In the genomic region with DNA sequence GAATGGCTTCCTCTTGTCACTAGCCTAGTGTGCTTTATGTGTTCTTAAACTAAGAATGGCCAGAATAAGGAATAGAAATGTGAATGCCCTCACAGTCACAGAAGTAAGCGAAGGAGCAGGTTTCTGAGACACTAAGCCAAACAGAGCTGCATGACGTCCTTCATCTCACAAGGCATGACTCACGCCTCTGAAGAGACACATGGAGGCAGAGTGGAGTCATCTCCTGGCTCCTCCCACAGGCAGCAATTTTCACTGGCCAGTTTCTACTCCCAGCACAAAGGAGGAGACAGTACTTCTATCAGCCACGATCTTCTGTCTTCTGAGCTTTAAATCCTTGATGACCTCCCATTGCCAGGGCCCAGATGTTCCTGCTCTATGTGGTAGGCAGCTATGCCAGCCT, we compare ENCODE assay signal across 23 mouse cellular contexts.
DNase-seq lines count a peak whose midpoint lies in the region; ATAC-seq and TF ChIP-seq lines count a peak whose summit lies in the region.
"Had no signal": no experiment of that assay in that cellular context is flagged by ENCODE, and none has a peak within 500 bp of the region (broad histone marks: within the 10 kb centered on the region; RNA-seq: fewer than 3 reads in every experiment).

No protein-coding gene starts in this region.

- H3K27me3 ChIP-seq in forebrain, embryonic 10.5 days (ENCODE audit: poor library complexity, severe bottlenecking) = no peaks in the 10 kb centered on the region
- H3K27me3 ChIP-seq in forebrain, embryonic 14.5 days (replicated peaks; ENCODE audit: control insufficient read depth, insufficient read depth, low read length) = no peaks in the 10 kb centered on the region
- no peaks in the 10 kb centered on the region for H3K27me3 ChIP-seq in midbrain, embryonic 11.5 days (ENCODE audit: control insufficient read depth, insufficient read depth, low read length)
- H3K27me3 ChIP-seq in midbrain, embryonic 14.5 days (ENCODE audit: control insufficient read depth, insufficient read depth, low read length) = no peaks in the 10 kb centered on the region
- H3K27me3 ChIP-seq: embryonic facial prominence, embryonic 13.5 days; heart, embryonic 15.5 days; limb, embryonic 13.5 days; liver, embryonic 13.5 days; neural tube, embryonic 12.5 days; stomach, embryonic 15.5 days had no signal

- no peaks in the 10 kb centered on the region for H3K9me3 ChIP-seq in forebrain, embryonic 10.5 days
- no peaks in the 10 kb centered on the region for H3K9me3 ChIP-seq in forebrain, embryonic 14.5 days (replicated peaks; ENCODE audit: control insufficient read depth, low read length)
- H3K9me3 ChIP-seq in midbrain, embryonic 11.5 days (ENCODE audit: control insufficient read depth, low read length) = no peaks in the 10 kb centered on the region
- H3K9me3 ChIP-seq in midbrain, embryonic 14.5 days (ENCODE audit: control insufficient read depth, low read length) = no peaks in the 10 kb centered on the region
- H3K9me3 ChIP-seq: embryonic facial prominence, embryonic 13.5 days; heart, embryonic 15.5 days; limb, embryonic 13.5 days; liver, embryonic 13.5 days; neural tube, embryonic 12.5 days; stomach, embryonic 15.5 days had no signal

- H3K4me3 ChIP-seq in forebrain, embryonic 10.5 days = no peak overlapping the region
- no peak overlapping the region for H3K4me3 ChIP-seq in forebrain, embryonic 14.5 days (ENCODE audit: low read depth, low read length)
- no peak overlapping the region for H3K4me3 ChIP-seq in midbrain, embryonic 11.5 days (ENCODE audit: low read depth, low read length)
- no peak overlapping the region for H3K4me3 ChIP-seq in midbrain, embryonic 14.5 days (replicated peaks; ENCODE audit: low read depth, low read length)
- H3K4me3 ChIP-seq: embryonic facial prominence, embryonic 13.5 days; heart, embryonic 15.5 days; layer of hippocampus, adult 2 months; limb, embryonic 13.5 days; liver, embryonic 13.5 days; neural tube, embryonic 12.5 days; stomach, embryonic 15.5 days had no signal

- no peak for ATAC-seq in forebrain, embryonic 14.5 days
- ATAC-seq in midbrain, embryonic 11.5 days (ENCODE audit: low FRiP score) = no peak
- ATAC-seq in midbrain, embryonic 14.5 days (ENCODE audit: low FRiP score, low TSS enrichment) = no peak
- no peak for ATAC-seq in monocyte, adult 5-6 weeks (replicated peaks; ENCODE audit: insufficient number of reproducible peaks, low FRiP score, low TSS enrichment, poor library complexity, severe bottlenecking)
- ATAC-seq: activated CD4-positive, CD25-positive, alpha-beta regulatory T cell, adult 4 months had no signal

- WGBS in forebrain, embryonic 10.5 days = 65% methylated on average over 4 of the region's 4 CpGs
- WGBS in forebrain, embryonic 14.5 days = 50% methylated on average over 4 of the region's 4 CpGs
- WGBS in midbrain, embryonic 11.5 days = 39% methylated on average over 4 of the region's 4 CpGs
- 61% methylated on average over 4 of the region's 4 CpGs for WGBS in midbrain, embryonic 14.5 days

- H3K4me2 ChIP-seq in forebrain, embryonic 14.5 days (ENCODE audit: low read length) = no peak overlapping the region
- no peak overlapping the region for H3K4me2 ChIP-seq in midbrain, embryonic 11.5 days
- no peak overlapping the region for H3K4me2 ChIP-seq in midbrain, embryonic 14.5 days (ENCODE audit: low read length)
- H3K4me2 ChIP-seq: embryonic facial prominence, embryonic 13.5 days; heart, embryonic 15.5 days; limb, embryonic 13.5 days; liver, embryonic 13.5 days; lung, embryonic 14.5 days; neural tube, embryonic 12.5 days; stomach, embryonic 15.5 days had no signal

- no peak overlapping the region for H3K9ac ChIP-seq in forebrain, embryonic 14.5 days (ENCODE audit: low read length)
- no peak overlapping the region for H3K9ac ChIP-seq in midbrain, embryonic 11.5 days (ENCODE audit: low read length)
- no peak overlapping the region for H3K9ac ChIP-seq in midbrain, embryonic 14.5 days (replicated peaks; ENCODE audit: low read length)
- H3K9ac ChIP-seq: embryonic facial prominence, embryonic 13.5 days; heart, embryonic 15.5 days; limb, embryonic 13.5 days; liver, embryonic 13.5 days; lung, embryonic 14.5 days; neural tube, embryonic 12.5 days; stomach, embryonic 15.5 days had no signal

- TF ChIP-seq CTCF in brain, embryonic 14.5 days (IDR thresholded peaks at IDR 0.05; ENCODE audit: borderline replicate concordance, extremely low read depth, insufficient read depth, insufficient read length) = no peak

- H3K36me3 ChIP-seq in forebrain, embryonic 10.5 days (replicated peaks) = no peaks in the 10 kb centered on the region
- H3K36me3 ChIP-seq in forebrain, embryonic 14.5 days (ENCODE audit: control insufficient read depth, insufficient read depth, low read length) = no peaks in the 10 kb centered on the region
- H3K36me3 ChIP-seq in midbrain, embryonic 11.5 days (ENCODE audit: control insufficient read depth, insufficient read depth, low read length) = no peaks in the 10 kb centered on the region
- H3K36me3 ChIP-seq in midbrain, embryonic 14.5 days (ENCODE audit: control insufficient read depth, insufficient read depth, low read length) = no peaks in the 10 kb centered on the region
- H3K36me3 ChIP-seq: embryonic facial prominence, embryonic 13.5 days; heart, embryonic 15.5 days; limb, embryonic 13.5 days; liver, embryonic 13.5 days; neural tube, embryonic 12.5 days; stomach, embryonic 15.5 days had no signal

- no peak for DNase-seq in forebrain, embryonic 10.5 days (ENCODE audit: extremely low spot score, low spot score)
- DNase-seq in forebrain, embryonic 14.5 days (ENCODE audit: low spot score) = no peak
- DNase-seq in midbrain, embryonic 11.5 days (ENCODE audit: low spot score, missing footprints) = no peak
- DNase-seq in midbrain, embryonic 14.5 days = no peak
- peak; percentile 33 for DNase-seq in NIH3T3 (ENCODE audit: low read depth)
- DNase-seq in brain, embryonic 14.5 days (ENCODE audit: low read depth) = peak; percentile 6
- no peak for DNase-seq in ovary, adult 18-20 months (ENCODE audit: low spot score)
- DNase-seq: cerebellum, adult 9-11 months; gastrocnemius, postnatal 25 days; kidney, adult 2 months; kidney, postnatal 10 days; layer of hippocampus, postnatal 36 days; liver, embryonic 13.5 days; lung, embryonic 14.5 days; lung, postnatal 36 days had no signal

- peaks cover 25% of the 10 kb centered on the region for H3K4me1 ChIP-seq in forebrain, embryonic 10.5 days
- no peaks in the 10 kb centered on the region for H3K4me1 ChIP-seq in forebrain, embryonic 14.5 days (ENCODE audit: control insufficient read depth, insufficient read depth, low read length)
- H3K4me1 ChIP-seq in midbrain, embryonic 11.5 days (ENCODE audit: control insufficient read depth, insufficient read depth, low read length) = peaks cover 14% of the 10 kb centered on the region; the same call in 1 of the 2 replicates
- no peaks in the 10 kb centered on the region for H3K4me1 ChIP-seq in midbrain, embryonic 14.5 days (ENCODE audit: control insufficient read depth, insufficient read depth, low read length)
- H3K4me1 ChIP-seq: heart, embryonic 15.5 days; limb, embryonic 13.5 days; liver, embryonic 13.5 days; neural tube, embryonic 12.5 days; stomach, embryonic 15.5 days had no signal

- H3K27ac ChIP-seq in forebrain, embryonic 10.5 days = peak overlapping the region; percentile 78
- no peak overlapping the region for H3K27ac ChIP-seq in forebrain, embryonic 14.5 days (ENCODE audit: low read depth, low read length)
- H3K27ac ChIP-seq in midbrain, embryonic 11.5 days (ENCODE audit: low read depth, low read length) = 0 out of 2 replicates have a peak overlapping the region, but pooled peaks have one; percentile 12
- no peak overlapping the region for H3K27ac ChIP-seq in midbrain, embryonic 14.5 days (replicated peaks; ENCODE audit: low read depth, low read length)
- H3K27ac ChIP-seq: embryonic facial prominence, embryonic 13.5 days; heart, embryonic 15.5 days; layer of hippocampus, adult 2 months; limb, embryonic 13.5 days; liver, embryonic 13.5 days; neural tube, embryonic 12.5 days; stomach, embryonic 15.5 days had no signal

- no peak for TF ChIP-seq POLR2A in brain, embryonic 14.5 days (IDR thresholded peaks at IDR 0.05; ENCODE audit: borderline replicate concordance, extremely low read depth, insufficient read depth, insufficient read length, poor library complexity, severe bottlenecking)

Comparison
In these comparisons a context has a peak if more than half of its experiments do, and no peak if none do; other contexts are left out.
1. H3K27ac ChIP-seq: peak in forebrain, embryonic 10.5 days (single experiment) and midbrain, embryonic 11.5 days (single experiment); none in forebrain, embryonic 14.5 days (single experiment) and midbrain, embryonic 14.5 days (single experiment).
2. DNase-seq: peak in NIH3T3 (single experiment) and brain, embryonic 14.5 days (single experiment); none in forebrain, embryonic 10.5 days (single experiment), forebrain, embryonic 14.5 days (single experiment), midbrain, embryonic 11.5 days (single experiment), midbrain, embryonic 14.5 days (single experiment) and ovary, adult 18-20 months (single experiment).